Mouse (Mus musculus): ENCODE data around the gene Rhbdl1. TPM values are rescaled to one million over a fixed set of nuclear protein-coding genes. Genes with fewer than 3 reads are reported as not detected.

The Rhbdl1 gene
- total and polyA plus RNA-seq, 3 experiments, result 0.87 to 4.8 (median 3.1) TPM

DNA sequence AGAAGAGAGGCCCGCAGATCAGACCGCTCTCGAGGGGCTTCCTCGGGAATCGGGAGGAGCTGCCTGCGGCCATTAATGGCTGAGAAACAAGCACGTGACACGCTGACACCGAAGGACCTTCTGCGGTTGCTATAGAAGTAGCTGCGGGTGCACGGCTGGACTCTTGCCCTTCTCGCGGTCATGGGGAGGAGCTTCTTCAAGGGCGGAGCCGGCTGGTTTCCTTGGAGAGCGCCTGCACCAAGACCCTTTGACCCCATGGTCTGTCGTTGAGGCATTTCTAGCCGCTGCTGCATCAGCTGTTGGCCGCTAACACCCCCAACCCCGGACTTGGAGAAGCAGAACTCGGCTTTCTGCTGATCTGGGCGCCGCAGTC lies 3.8 kb downstream of the Rhbdl1 start, which contains the start of gene Stub1:
Stub1 (minus strand) TSS at position 114 of the 373 bp plus-strand sequence.
- peak within 1 kb of the TSS; percentile 81 for H3K4me3 ChIP-seq (ENCODE audit: low read depth, low read length)
- H3K27me3 ChIP-seq (ENCODE audit: insufficient read depth, low read length), result no peaks in the 10 kb centered on the region
- no peaks in the 10 kb centered on the region for H3K9me3 ChIP-seq (replicated peaks)
- TF ChIP-seq TAL1 (conservative IDR thresholded peaks at IDR 0.05; ENCODE audit: low read depth, low read length) (no peak), GATA1 (IDR thresholded peaks at IDR 0.05; ENCODE audit: borderline replicate concordance, low read length) (no peak), POLR2AphosphoS5 (IDR thresholded peaks at IDR 0.05; ENCODE audit: insufficient replicate concordance, low read depth, low read length) (no peak)
- DNase-seq (ENCODE audit: low spot score) (peak; percentile 73), ATAC-seq (ENCODE audit: extremely low read depth, insufficient number of reproducible peaks, low FRiP score, poor library complexity, severe bottlenecking) (peak; percentile 61)
- H3K36me3 ChIP-seq (replicated peaks), result peaks cover 85% of the 10 kb centered on the region
- H3K4me1 ChIP-seq (ENCODE audit: insufficient read depth, low read depth, low read length), result peaks cover 84% of the 10 kb centered on the region

DNA sequence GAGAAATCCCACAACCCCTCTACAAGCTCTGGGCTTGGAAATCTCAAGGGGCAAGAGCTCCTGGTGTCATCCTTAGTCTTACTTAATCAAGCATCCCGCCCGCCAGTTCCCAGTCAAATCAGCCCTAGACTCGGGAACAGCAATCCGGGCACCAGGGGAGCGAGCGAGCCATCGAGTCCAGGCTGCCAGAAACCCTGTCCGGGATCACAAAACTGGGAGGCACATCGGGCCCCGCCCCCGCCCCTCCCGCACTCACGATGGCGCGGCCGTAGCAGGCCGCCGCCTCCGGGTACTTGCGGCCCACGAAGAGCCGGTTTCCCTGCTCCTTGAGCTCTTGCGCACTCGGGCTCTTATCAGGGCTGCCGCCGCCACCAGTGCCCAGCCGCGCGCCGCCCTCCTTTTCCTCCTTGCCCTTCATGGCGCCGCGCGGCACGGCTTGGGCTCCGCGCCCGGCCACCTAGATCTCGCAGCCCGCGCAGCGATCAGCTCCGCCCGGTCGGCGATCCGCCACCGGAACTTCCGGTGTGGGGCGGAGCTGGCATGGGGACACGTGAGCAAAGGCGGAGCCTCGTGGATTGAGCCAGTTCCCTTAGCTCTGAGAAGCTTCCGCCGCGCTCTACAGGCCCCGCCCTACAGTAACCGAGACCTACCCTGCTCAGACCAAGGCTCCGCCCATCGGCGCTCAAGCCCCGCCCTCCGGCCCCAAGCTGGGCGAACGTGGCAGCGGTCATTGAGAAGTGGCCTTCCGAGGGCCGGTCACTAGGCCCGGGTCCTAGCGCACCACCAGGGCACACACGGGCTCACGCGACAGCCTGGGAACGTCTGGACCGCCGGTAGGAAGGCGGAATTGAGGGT lies 4.4 kb downstream of the Rhbdl1 start:
- peaks cover 85% of the 10 kb centered on the region for H3K36me3 ChIP-seq (replicated peaks)
- peak overlapping the region; percentile 81 for H3K4me3 ChIP-seq (ENCODE audit: low read depth, low read length)

DNA sequence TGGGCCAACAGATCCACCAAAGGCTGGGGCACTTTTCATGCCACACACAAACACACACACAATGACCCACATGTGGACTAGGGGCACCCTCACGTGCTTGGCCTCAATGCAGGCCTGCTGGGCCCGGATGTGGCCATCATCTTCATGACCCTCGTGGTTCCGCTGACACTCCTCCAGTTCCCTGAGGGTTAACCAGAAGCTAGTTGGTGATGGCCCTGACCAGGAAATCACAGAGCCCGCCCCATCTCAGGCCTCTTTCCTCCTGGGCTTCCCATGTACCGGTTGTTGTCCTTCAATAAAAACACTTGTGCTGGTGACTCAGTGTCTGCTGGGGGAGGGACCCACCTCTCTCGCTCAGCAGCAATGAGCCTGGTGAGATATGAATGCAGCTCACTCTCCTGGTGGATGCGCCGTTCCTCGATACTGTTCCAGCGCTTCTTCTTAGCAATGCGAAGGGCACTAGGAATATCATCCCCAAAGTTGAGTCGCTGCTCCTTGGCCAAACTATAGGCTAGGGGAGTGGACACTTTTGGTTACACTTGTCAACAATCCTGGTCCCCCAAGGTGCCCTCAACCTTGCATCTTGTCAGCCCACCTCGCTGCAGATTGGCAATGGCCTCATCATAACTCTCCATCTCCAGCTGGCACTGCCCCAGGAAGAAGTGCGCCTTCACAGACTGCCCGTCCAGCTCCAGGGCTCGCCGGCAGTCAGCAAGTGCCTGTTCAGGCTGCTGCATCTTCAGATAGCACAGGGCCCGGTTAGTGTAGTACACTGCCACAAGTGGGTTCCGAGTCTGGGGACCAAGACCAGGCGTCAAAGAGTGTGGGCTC lies 5.4 kb downstream of the Rhbdl1 start:
- TF ChIP-seq GATA2 (IDR thresholded peaks at IDR 0.05; ENCODE audit: borderline replicate concordance, low read depth, low read length) (no peak), POLR2AphosphoS5 (IDR thresholded peaks at IDR 0.05; ENCODE audit: insufficient replicate concordance, low read depth, low read length) (no peak), GATA1 (IDR thresholded peaks at IDR 0.05; ENCODE audit: borderline replicate concordance, low read length) (no peak), CTCF (IDR thresholded peaks at IDR 0.05; ENCODE audit: low read depth, low read length) (no peak), TAL1 (conservative IDR thresholded peaks at IDR 0.05; ENCODE audit: low read depth, low read length) (no peak)
- no peak for ATAC-seq (ENCODE audit: extremely low read depth, insufficient number of reproducible peaks, low FRiP score, poor library complexity, severe bottlenecking)
- H3K9me3 ChIP-seq (replicated peaks), result no peaks in the 10 kb centered on the region
- no peaks in the 10 kb centered on the region for H3K27me3 ChIP-seq (ENCODE audit: insufficient read depth, low read length)
- peaks cover 85% of the 10 kb centered on the region for H3K36me3 ChIP-seq (replicated peaks)
- H3K4me3 ChIP-seq (ENCODE audit: low read depth, low read length), result peak overlapping the region; percentile 81
- H3K4me1 ChIP-seq (ENCODE audit: insufficient read depth, low read depth, low read length), result peaks cover 84% of the 10 kb centered on the region
- DNase-seq (ENCODE audit: low spot score), result no peak

More for the DNA sequence above, 4.4 kb downstream of the Rhbdl1 start:
- peak; percentile 92 for ATAC-seq (ENCODE audit: extremely low read depth, insufficient number of reproducible peaks, low FRiP score, poor library complexity, severe bottlenecking)
- peak; percentile 99 for DNase-seq (ENCODE audit: low spot score)
- peaks cover 83% of the 10 kb centered on the region for H3K4me1 ChIP-seq (ENCODE audit: insufficient read depth, low read depth, low read length)
- no peak for TF ChIP-seq POLR2AphosphoS5 (IDR thresholded peaks at IDR 0.05; ENCODE audit: insufficient replicate concordance, low read depth, low read length)
- no peaks in the 10 kb centered on the region for H3K9me3 ChIP-seq (replicated peaks)
- H3K27me3 ChIP-seq (ENCODE audit: insufficient read depth, low read length), result no peaks in the 10 kb centered on the region

DNA sequence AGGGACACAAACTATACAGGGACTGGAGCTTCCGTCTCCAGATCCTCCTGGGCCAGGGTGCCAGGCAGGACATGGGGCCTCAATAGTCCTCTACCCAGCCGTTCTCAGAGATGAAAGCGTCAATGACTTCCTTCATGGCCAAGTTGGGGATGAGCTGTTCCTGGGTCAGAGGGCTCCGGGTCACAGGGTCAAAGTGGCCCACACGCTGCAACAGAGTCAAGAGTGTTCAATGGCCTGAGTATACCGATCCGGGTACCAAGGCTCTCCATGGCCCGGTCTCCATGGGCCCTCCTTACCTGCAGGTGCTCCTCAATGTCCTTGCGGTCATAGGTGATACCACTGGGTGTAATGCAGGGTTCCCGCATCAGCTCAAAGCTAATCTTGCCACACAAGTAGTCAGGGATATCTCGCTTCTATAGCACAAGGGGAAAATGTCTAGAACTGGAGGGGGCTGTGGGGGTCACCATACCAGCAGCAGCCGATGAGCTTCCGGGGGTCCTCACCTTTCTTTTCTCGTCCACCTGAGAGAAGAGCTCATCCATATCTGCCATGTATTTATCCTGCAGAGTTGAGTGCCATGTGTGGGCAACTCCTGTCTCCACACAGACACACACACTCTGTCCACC lies 6.2 kb downstream of the Rhbdl1 start:
- TF ChIP-seq POLR2AphosphoS5 (IDR thresholded peaks at IDR 0.05; ENCODE audit: insufficient replicate concordance, low read depth, low read length) (no peak), TAL1 (conservative IDR thresholded peaks at IDR 0.05; ENCODE audit: low read depth, low read length) (no peak), GATA2 (IDR thresholded peaks at IDR 0.05; ENCODE audit: borderline replicate concordance, low read depth, low read length) (no peak), CTCF (IDR thresholded peaks at IDR 0.05; ENCODE audit: low read depth, low read length) (no peak), GATA1 (IDR thresholded peaks at IDR 0.05; ENCODE audit: borderline replicate concordance, low read length) (no peak)
- Histone ChIP-seq H3K4me3 (ENCODE audit: low read depth, low read length) (peak overlapping the region; percentile 81; the same call in 1 of the 2 replicates), H3K36me3 (replicated peaks) (peaks cover 85% of the 10 kb centered on the region), H3K27me3 (ENCODE audit: insufficient read depth, low read length) (no peaks in the 10 kb centered on the region), H3K4me1 (ENCODE audit: insufficient read depth, low read depth, low read length) (peaks cover 84% of the 10 kb centered on the region), H3K9me3 (replicated peaks) (no peaks in the 10 kb centered on the region)
- ATAC-seq (ENCODE audit: extremely low read depth, insufficient number of reproducible peaks, low FRiP score, poor library complexity, severe bottlenecking) (no peak), DNase-seq (ENCODE audit: low spot score) (no peak)

DNA sequence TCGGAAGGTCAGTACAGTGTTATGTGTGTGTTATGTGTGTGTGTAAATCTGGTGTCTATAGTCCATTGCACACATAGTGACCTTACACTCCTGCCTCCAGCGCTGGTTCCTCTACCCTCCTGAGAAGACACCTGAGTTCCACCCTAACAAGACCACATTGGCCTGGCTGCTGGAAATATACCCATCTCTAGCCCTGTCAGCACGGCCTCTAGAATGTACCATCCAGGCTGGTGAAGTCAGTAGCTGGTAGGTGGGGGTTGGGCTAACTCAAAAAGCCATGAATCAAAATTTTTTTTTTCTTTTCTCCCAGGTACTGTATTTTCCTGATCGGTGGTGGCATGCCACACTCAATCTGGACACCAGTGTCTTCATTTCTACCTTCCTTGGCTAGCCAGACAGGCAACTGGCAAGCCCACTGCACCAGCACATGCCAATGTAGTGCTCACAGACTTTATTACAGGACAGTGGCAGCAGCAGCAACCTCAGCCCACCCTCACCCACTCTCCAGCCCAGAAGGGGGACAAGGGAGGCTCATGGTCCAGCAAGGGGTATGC lies 6.8 kb downstream of the Rhbdl1 start:
- no peak for ATAC-seq (ENCODE audit: extremely low read depth, insufficient number of reproducible peaks, low FRiP score, poor library complexity, severe bottlenecking)
- TF ChIP-seq POLR2AphosphoS5 (IDR thresholded peaks at IDR 0.05; ENCODE audit: insufficient replicate concordance, low read depth, low read length) (no peak), GATA1 (IDR thresholded peaks at IDR 0.05; ENCODE audit: borderline replicate concordance, low read length) (no peak), CTCF (IDR thresholded peaks at IDR 0.05; ENCODE audit: low read depth, low read length) (no peak), GATA2 (IDR thresholded peaks at IDR 0.05; ENCODE audit: borderline replicate concordance, low read depth, low read length) (no peak), TAL1 (conservative IDR thresholded peaks at IDR 0.05; ENCODE audit: low read depth, low read length) (no peak)
- peaks cover 84% of the 10 kb centered on the region for H3K4me1 ChIP-seq (ENCODE audit: insufficient read depth, low read depth, low read length)
- DNase-seq (ENCODE audit: low spot score), result no peak
- H3K36me3 ChIP-seq (replicated peaks), result peaks cover 85% of the 10 kb centered on the region
- H3K27me3 ChIP-seq (ENCODE audit: insufficient read depth, low read length), result no peaks in the 10 kb centered on the region
- H3K9me3 ChIP-seq (replicated peaks), result no peaks in the 10 kb centered on the region
- H3K4me3 ChIP-seq (ENCODE audit: low read depth, low read length), result peak overlapping the region; percentile 21; the same call in 1 of the 2 replicates
